Mouse (Mus musculus) liver, embryonic 16.5 days (tissue): ENCODE data around the gene Maml3. TPM values are rescaled to one million over a fixed set of nuclear protein-coding genes. Genes with fewer than 3 reads are reported as not detected.
A peak's percentile ranks its signal among the peaks of the same experiment; 100 is the strongest.

ENCODE experiments used
- ATAC-seq: fragments of 200-750 bp; cut with Nextera tagmentation; 2 replicates; pipeline ENCODE4 v1.8.0; 2017; ENCODE audit warnings: low read depth, mild to moderate bottlenecking, moderate number of reproducible peaks, moderate library complexity
- H3K27ac ChIP-seq: fragments of 300-500 bp; sonication (generic); 2 replicates; pipeline ENCODE4 v1.5.1; 2014; ENCODE audit warnings: mild to moderate bottlenecking, low read length
- H3K27me3 ChIP-seq: fragments of 300-500 bp; sonication (generic); 2 replicates; pipeline ENCODE4 v1.6.1; 2014; ENCODE audit warnings: low read depth, low read length, mixed read lengths; ENCODE audit not compliant: control insufficient read depth, insufficient read depth
- H3K36me3 ChIP-seq: fragments of 300-500 bp; sonication (generic); 2 replicates; pipeline ENCODE4 v1.6.1; 2014; ENCODE audit warnings: mild to moderate bottlenecking; ENCODE audit not compliant: control insufficient read depth, insufficient read depth
- H3K4me1 ChIP-seq: fragments of 300-500 bp; sonication (generic); 2 replicates; pipeline ENCODE4 v1.6.1; 2014; ENCODE audit warnings: low read depth, low read length, mixed read lengths; ENCODE audit not compliant: control insufficient read depth
- H3K4me2 ChIP-seq: fragments of 300-500 bp; sonication (generic); 2 replicates; pipeline ENCODE4 v1.6.1; 2014; ENCODE audit warnings: low read depth, low read length, mixed read lengths
- H3K4me3 ChIP-seq: fragments of 300-500 bp; sonication (generic); 2 replicates; pipeline ENCODE4 v1.5.1; 2014; ENCODE audit warnings: low read depth, mild to moderate bottlenecking, low read length
- H3K9ac ChIP-seq: fragments of 300-500 bp; sonication (generic); 2 replicates; pipeline ENCODE4 v1.6.1; 2014; ENCODE audit warnings: low read depth, low read length
- H3K9me3 ChIP-seq: fragments of 300-500 bp; sonication (generic); replicated peaks from 2 replicates; pipeline ENCODE4 v1.6.1; 2016; ENCODE audit warnings: low read length; ENCODE audit not compliant: control insufficient read depth
- WGBS: fragments of 180-500 bp; shearing (Covaris S2); extraction: QIAGEN DNeasy Blood & Tissue Kit; methylation state at CpG from one replicate; pipeline ENCODE4 v1.1.7; 2014; ENCODE audit not compliant: insufficient replicate concordance; 5-methylcytosine and 5-hydroxymethylcytosine counted together
- polyA plus RNA-seq: library from polyadenylated mRNA; unstranded; fragments of >200 nt; fragmentation: Nextera tagmentation; extraction: Ambion mirVana; gene quantifications from 2 replicates; pipeline ENCODE4 v1.2.1, GENCODE M21; 2015

Maml3 gene
- polyA plus RNA-seq, 1 experiment from 2014 or later: 0.78 TPM

DNA sequence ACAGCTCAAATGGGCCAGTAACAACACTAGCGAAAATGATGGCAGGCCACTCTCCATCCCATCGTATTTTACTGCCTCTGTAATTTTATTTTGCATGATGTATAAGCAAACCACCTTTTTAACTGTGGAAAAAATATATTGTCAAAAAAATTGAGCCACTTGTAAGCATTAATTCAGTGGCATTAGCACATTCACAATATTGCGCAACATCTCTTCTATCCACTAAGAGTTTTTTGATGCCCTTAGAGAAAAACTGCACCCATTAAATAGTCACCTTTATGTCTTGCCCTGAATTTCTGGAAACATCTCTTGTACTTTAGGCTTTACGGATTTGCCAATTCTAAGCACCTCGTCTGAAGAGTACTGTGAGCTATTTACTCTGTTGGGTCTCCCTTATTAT lies 347.8 kb downstream of the Maml3 start:
- Histone ChIP-seq H3K9me3 (no peaks in the 10 kb centered on the region), H3K27me3 (no peaks in the 10 kb centered on the region), H3K4me2 (no peak overlapping the region), H3K36me3 (no peaks in the 10 kb centered on the region), H3K4me3 (no peak overlapping the region), H3K27ac (no peak overlapping the region), H3K4me1 (no peaks in the 10 kb centered on the region), H3K9ac (no peak overlapping the region)
- WGBS: 79% methylated on average over 5 of the region's 5 CpGs
- no peak for ATAC-seq

DNA sequence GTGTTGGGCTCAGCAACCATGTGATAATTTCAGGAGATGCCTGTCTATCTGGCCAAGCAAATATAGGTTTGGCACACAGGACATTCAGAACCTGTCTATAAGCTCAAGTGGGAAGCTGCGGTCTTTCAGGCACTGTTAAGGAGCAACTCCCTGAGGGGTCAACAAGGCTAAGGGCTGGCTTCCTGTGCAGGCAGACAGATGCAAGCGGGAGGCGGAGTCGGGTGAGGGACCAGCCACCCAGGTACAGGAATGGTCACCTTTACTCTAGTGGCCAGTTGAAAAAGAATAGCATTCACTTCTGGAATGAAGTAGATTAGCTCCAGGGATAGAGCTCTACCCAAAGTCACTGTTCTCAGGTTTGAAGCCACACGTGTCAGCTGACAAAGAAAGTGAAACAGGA lies 348.6 kb downstream of the Maml3 start:
- Histone ChIP-seq H3K36me3 (no peaks in the 10 kb centered on the region), H3K4me1 (no peaks in the 10 kb centered on the region), H3K27me3 (no peaks in the 10 kb centered on the region), H3K9me3 (no peaks in the 10 kb centered on the region), H3K4me3 (no peak overlapping the region), H3K27ac (no peak overlapping the region), H3K4me2 (no peak overlapping the region), H3K9ac (no peak overlapping the region)
- ATAC-seq: no peak
- WGBS: 58% methylated on average over 5 of the region's 5 CpGs

- no peak overlapping the region for H3K4me3 ChIP-seq
- H3K4me2 ChIP-seq: no peak overlapping the region
- WGBS: 57% methylated on average over 5 of the region's 5 CpGs
- no peaks in the 10 kb centered on the region for H3K36me3 ChIP-seq
- no peak overlapping the region for H3K27ac ChIP-seq
- H3K9me3 ChIP-seq: no peaks in the 10 kb centered on the region
- peaks cover 7% of the 10 kb centered on the region for H3K4me1 ChIP-seq
- no peak overlapping the region for H3K9ac ChIP-seq
- no peak for ATAC-seq
- no peaks in the 10 kb centered on the region for H3K27me3 ChIP-seq
These were observed 351.6 kb downstream of the Maml3 start for GRCm38 (mm10) chr3:51753262-51753661.

GRCm38 (mm10) chr3:51751440-51751839 lies 353.4 kb downstream of the Maml3 start:
- ATAC-seq: no peak
- WGBS: 73% methylated on average over 12 of the region's 12 CpGs

DNA sequence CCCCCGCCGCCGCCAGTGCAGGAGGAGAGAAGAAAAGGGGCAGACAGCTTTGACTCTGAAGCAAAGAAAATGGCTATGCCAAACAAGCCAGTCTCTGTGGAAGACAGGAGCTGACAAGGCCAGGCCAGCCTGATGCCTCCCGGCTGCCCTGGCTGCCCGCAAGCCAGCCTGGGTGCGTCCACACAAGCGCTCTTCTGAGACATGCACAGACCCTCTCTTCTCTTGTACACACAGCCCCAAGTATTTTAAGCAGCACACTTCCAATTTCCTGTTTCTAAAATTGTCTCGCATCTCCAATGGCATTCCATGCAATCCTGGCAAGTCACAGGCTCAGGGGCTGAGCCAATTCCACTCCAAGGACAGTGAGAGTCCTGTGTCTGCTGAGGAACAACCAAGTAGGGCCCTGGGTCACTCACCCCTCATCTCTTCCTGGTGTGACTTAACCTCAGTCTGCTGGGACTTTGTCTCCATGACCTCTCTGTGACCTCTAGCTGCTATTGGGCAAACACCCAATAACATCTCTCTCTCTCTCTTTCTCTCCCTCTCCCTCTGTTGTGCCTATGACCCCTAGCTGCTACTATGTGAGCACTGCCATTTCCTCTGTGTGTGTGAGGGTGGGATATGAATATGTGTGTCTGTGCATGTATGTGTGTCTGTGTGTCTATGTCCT lies 354.9 kb downstream of the Maml3 start:
- Histone ChIP-seq H3K4me1 (peaks cover 13% of the 10 kb centered on the region), H3K27me3 (no peaks in the 10 kb centered on the region), H3K27ac (no peak overlapping the region), H3K4me2 (no peak overlapping the region), H3K9ac (no peak overlapping the region), H3K9me3 (no peaks in the 10 kb centered on the region), H3K4me3 (no peak overlapping the region), H3K36me3 (no peaks in the 10 kb centered on the region)
- 71% methylated on average over 8 of the region's 8 CpGs for WGBS
- ATAC-seq: peak; percentile 59

More at GRCm38 (mm10) chr3:51751440-51751839, 353.4 kb downstream of the Maml3 start:
- Histone ChIP-seq H3K9me3 (no peaks in the 10 kb centered on the region), H3K9ac (no peak overlapping the region), H3K27ac (no peak overlapping the region), H3K36me3 (no peaks in the 10 kb centered on the region), H3K4me2 (no peak overlapping the region), H3K4me3 (no peak overlapping the region), H3K4me1 (peaks cover 7% of the 10 kb centered on the region), H3K27me3 (no peaks in the 10 kb centered on the region)

DNA sequence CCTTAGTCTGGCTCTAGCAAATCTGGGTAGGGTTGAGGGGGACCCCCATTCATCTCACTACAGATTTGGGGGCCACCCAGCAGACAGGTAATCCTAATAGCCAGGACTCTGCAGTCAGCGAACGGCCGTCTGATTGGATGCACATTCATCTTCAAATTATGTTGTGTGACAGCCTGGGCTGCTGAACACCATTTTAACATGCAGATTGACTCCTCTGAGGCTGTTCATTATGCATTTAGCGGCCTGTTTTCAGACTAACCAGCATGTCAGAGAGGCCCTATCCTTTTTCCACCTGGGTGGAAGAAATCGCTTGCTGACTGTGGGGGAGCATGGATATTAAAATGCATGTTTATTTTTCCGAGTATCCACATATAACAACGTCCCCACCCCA lies 355.5 kb downstream of the Maml3 start:
- no peak overlapping the region for H3K4me2 ChIP-seq
- H3K9ac ChIP-seq: no peak overlapping the region
- H3K4me3 ChIP-seq: no peak overlapping the region
- no peaks in the 10 kb centered on the region for H3K9me3 ChIP-seq
- no peak overlapping the region for H3K27ac ChIP-seq
- peaks cover 18% of the 10 kb centered on the region for H3K4me1 ChIP-seq
- no peaks in the 10 kb centered on the region for H3K27me3 ChIP-seq
- WGBS: 68% methylated on average over 7 of the region's 7 CpGs
- no peaks in the 10 kb centered on the region for H3K36me3 ChIP-seq
- ATAC-seq: no peak

DNA sequence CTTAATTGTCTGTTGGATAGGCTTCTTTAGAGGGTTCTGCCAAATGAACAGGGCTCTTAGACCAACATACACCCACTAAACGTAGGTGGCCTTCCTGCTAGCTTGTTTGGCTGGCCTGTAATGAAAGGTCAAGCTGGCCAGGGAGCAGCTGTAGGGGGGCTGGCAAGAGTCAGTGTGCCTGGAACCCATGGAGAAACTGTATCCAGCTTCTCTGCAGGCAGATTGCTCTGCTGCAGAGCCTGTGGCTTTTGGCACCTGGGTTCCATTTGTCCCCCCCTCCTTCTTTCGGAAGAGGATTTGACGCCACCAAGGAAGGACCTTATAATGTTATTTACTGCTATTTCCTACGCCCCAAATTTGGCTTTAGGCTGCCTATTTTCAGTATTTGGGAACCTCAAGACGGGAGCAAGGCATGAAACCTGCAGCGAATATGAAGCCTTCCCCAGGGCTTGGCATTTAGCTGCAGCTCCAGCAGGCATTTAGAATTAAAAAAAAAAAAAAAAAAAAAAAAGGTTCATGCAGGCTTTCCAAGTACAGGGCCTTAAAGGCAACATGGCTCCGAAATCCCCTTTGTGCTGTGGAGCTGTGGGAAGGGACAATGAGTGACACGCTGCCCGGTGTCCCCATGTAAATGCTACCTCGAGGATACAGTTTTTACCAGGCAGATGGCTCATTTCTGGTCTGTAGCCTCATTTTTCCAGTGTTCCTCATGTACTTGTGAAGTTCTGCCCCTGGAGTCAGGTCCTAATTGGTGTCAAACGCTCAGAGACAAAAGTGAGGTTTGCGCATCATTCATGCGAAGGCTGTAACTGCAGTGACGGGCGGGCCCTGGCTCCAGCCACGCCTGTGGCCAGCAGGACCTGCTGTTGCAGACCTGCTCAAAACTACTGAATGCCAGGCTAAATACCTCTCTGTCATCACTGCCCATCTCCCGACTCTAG lies 356.2 kb downstream of the Maml3 start:
- ATAC-seq: no peak
- Histone ChIP-seq H3K27me3 (no peaks in the 10 kb centered on the region), H3K4me3 (no peak overlapping the region), H3K36me3 (no peaks in the 10 kb centered on the region), H3K4me2 (no peak overlapping the region), H3K9ac (no peak overlapping the region), H3K9me3 (no peaks in the 10 kb centered on the region), H3K27ac (no peak overlapping the region), H3K4me1 (peaks cover 23% of the 10 kb centered on the region)
- 78% methylated on average over 17 of the region's 17 CpGs for WGBS

DNA sequence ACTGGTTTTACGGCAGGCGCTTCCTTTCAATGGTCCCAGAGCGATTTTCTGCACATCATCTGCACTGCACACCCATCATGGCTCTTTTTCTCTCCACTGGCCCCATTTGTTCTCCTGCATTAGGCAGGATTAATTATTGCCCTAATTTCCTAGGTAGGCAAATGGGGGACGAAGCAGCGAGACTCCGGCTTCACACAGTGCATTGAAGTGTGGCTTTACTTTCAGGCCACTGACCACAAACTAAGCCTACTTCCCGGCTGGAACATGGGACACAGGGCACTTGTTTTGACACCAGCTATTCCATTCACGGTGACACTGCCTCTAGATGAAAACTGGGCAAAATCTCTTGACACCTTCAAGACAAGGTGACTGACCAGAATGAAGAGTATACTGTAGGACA lies 358.1 kb downstream of the Maml3 start:
- no peak overlapping the region for H3K9ac ChIP-seq
- no peaks in the 10 kb centered on the region for H3K9me3 ChIP-seq
- H3K27ac ChIP-seq: no peak overlapping the region
- WGBS: 88% methylated on average over 8 of the region's 8 CpGs
- peaks cover 35% of the 10 kb centered on the region for H3K4me1 ChIP-seq
- ATAC-seq: no peak
- H3K4me2 ChIP-seq: no peak overlapping the region
- H3K4me3 ChIP-seq: no peak overlapping the region
- no peaks in the 10 kb centered on the region for H3K36me3 ChIP-seq
- no peaks in the 10 kb centered on the region for H3K27me3 ChIP-seq

- 18% methylated on average over 8 of the region's 8 CpGs for WGBS
- Histone ChIP-seq H3K9me3 (no peaks in the 10 kb centered on the region), H3K9ac (no peak overlapping the region), H3K36me3 (no peaks in the 10 kb centered on the region), H3K4me3 (no peak overlapping the region), H3K4me2 (peak overlapping the region; percentile 4), H3K27me3 (no peaks in the 10 kb centered on the region), H3K4me1 (peaks cover 36% of the 10 kb centered on the region), H3K27ac (peak overlapping the region; percentile 12)
- 0 out of 2 replicates have a peak, but pooled peaks have one; percentile 16 for ATAC-seq
These were observed 359.7 kb downstream of the Maml3 start for GRCm38 (mm10) chr3:51745162-51745561.
